Mouse (Mus musculus) E14TG2a.4 (cell line): ENCODE measurements at regions not wholly inside any gene's neighbourhood (a gene's known extent, or its start where the extent isn't known, plus 50 kb on each side); places are given as distances from the start of the nearest gene placed in this dataset.

ENCODE experiments used
- CTCF ChIP-seq: conservative IDR thresholded peaks from 2 replicates; pipeline ENCODE4 v1.5.1; 2014; ENCODE audit warnings: low read length
- NANOG ChIP-seq: IDR thresholded peaks from 2 replicates; pipeline ENCODE4 v1.6.1; 2014; ENCODE audit warnings: borderline replicate concordance, low read length, mixed read lengths
- POU5F1 ChIP-seq: IDR thresholded peaks from 2 replicates; pipeline ENCODE4 v1.6.1; 2014; ENCODE audit warnings: low read length, borderline replicate concordance

DNA sequence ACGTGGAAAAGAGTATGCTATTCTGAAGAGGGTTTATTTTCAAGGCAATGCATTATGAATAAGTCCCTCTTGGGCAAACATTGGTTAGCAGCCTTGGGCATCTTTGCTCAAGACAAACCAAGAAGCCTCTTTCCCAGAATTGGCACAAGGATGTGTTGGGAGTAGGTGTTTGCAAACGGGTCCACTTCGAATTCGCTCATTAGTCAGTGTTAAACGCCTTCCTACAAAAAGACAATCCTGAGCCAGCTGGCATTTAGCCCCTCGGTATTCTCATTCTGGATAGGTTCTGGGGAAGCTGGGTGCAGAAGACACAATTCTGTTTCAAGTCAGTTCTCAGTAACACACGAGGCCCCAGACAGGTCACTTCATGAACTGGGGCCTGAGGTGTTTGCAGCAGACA lies 87.7 kb upstream of the Gmds start:
- TF ChIP-seq CTCF (no peak), NANOG (no peak), POU5F1 (no peak)
